Mouse (Mus musculus): ENCODE data around the gene Dab2ip.

DNA sequence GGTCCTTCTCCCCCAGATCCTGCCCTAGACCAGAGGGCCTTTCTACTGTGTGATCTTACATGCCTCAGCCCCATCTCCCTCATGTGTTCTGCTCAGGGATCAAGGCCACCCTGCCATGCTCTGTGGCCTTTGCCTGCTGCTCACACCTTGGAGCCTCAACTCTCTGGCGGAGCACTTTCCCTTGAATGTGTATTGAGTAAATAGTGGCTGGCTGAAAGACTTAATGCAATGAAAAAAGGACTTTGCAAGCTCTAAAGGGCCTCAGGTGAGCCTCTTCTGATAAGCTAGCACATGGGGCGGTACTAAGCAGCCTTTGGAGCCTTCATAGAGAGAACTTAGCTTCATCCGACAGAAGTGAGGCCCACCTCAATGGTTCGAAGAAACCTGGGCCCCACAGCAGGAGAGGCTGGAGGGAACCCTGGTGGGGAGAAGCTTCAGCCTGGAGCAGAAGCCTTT lies 9.7 kb downstream of the Dab2ip start:
- TF ChIP-seq CTCF (IDR thresholded peaks at IDR 0.05; ENCODE audit: low read depth) (no peak), EP300 (optimal IDR thresholded peaks at IDR 0.05) (no peak)
